Mouse (Mus musculus): ENCODE measurements at regions not wholly inside any gene's neighbourhood (a gene's known extent, or its start where the extent isn't known, plus 50 kb on each side); places are given as distances from the start of the nearest gene placed in this dataset.
A peak's percentile ranks its signal among the peaks of the same experiment; 100 is the strongest.

- H3K4me3 ChIP-seq, result no peak overlapping the region
- H3K27me3 ChIP-seq, result no peaks in the 10 kb centered on the region
- ATAC-seq (ENCODE audit: insufficient number of reproducible peaks, insufficient read depth, low FRiP score, low TSS enrichment), result no peak
- H3K4me1 ChIP-seq, result no peaks in the 10 kb centered on the region
- H3K9me3 ChIP-seq, result no peaks in the 10 kb centered on the region
- 75% methylated on average over 3 of the region's 3 CpGs for WGBS
- H3K36me3 ChIP-seq, result no peaks in the 10 kb centered on the region
- H3K27ac ChIP-seq, result no peak overlapping the region
- H3K9ac ChIP-seq, result no peak overlapping the region
- no peak overlapping the region for H3K4me2 ChIP-seq (replicated peaks)
Observed at GRCm38 (mm10) chr12:69101965-69102364, 57.0 kb downstream of the Rps29 start.

- H3K4me2 ChIP-seq (replicated peaks), result no peak overlapping the region
- no peak overlapping the region for H3K27ac ChIP-seq
- no peaks in the 10 kb centered on the region for H3K36me3 ChIP-seq
- no peaks in the 10 kb centered on the region for H3K9me3 ChIP-seq
- no peak overlapping the region for H3K9ac ChIP-seq
- no peak for ATAC-seq (ENCODE audit: insufficient number of reproducible peaks, insufficient read depth, low FRiP score, low TSS enrichment)
- H3K4me1 ChIP-seq, result no peaks in the 10 kb centered on the region
- H3K4me3 ChIP-seq, result no peak overlapping the region
- 0 out of 2 replicates have a peak, but pooled peaks cover 2% of the 10 kb centered on the region for H3K27me3 ChIP-seq
- 85% methylated on average over 8 of the region's 8 CpGs for WGBS
Observed at GRCm38 (mm10) chr12:69094856-69095255, 64.1 kb downstream of the Rps29 start.

- H3K27me3 ChIP-seq, result 0 out of 2 replicates have a peak, but pooled peaks cover 2% of the 10 kb centered on the region
- H3K9me3 ChIP-seq, result no peaks in the 10 kb centered on the region
- no peak overlapping the region for H3K4me3 ChIP-seq
- ATAC-seq (ENCODE audit: insufficient number of reproducible peaks, insufficient read depth, low FRiP score, low TSS enrichment), result no peak
- H3K36me3 ChIP-seq, result no peaks in the 10 kb centered on the region
- no peak overlapping the region for H3K4me2 ChIP-seq (replicated peaks)
- no peak overlapping the region for H3K9ac ChIP-seq
- 63% methylated on average over 13 of the region's 13 CpGs for WGBS
- no peaks in the 10 kb centered on the region for H3K4me1 ChIP-seq
- H3K27ac ChIP-seq, result no peak overlapping the region
Observed at GRCm38 (mm10) chr12:69093073-69093797, 65.8 kb downstream of the Rps29 start.

GRCm38 (mm10) chr12:69087928-69088609 lies 70.9 kb downstream of the Rps29 start:
- H3K9ac ChIP-seq, result no peak overlapping the region
- ATAC-seq (ENCODE audit: insufficient number of reproducible peaks, insufficient read depth, low FRiP score, low TSS enrichment), result no peak
- H3K27ac ChIP-seq, result no peak overlapping the region
- 62% methylated on average over 9 of the region's 9 CpGs for WGBS
- no peaks in the 10 kb centered on the region for H3K36me3 ChIP-seq
- H3K9me3 ChIP-seq, result no peaks in the 10 kb centered on the region
- H3K27me3 ChIP-seq, result 0 out of 2 replicates have a peak, but pooled peaks cover 2% of the 10 kb centered on the region
- H3K4me3 ChIP-seq, result no peak overlapping the region
- H3K4me1 ChIP-seq, result peaks cover 6% of the 10 kb centered on the region; the same call in 1 of the 2 replicates
- H3K4me2 ChIP-seq (replicated peaks), result no peak overlapping the region; the same call in 1 of the 2 replicates

- 12% methylated on average over 19 of the region's 19 CpGs for WGBS
- peaks cover 10% of the 10 kb centered on the region; the same call in 1 of the 2 replicates for H3K4me1 ChIP-seq
Observed at GRCm38 (mm10) chr12:69085522-69086179, 73.3 kb downstream of the Rps29 start.

GRCm38 (mm10) chr12:69084656-69085055 lies 74.3 kb downstream of the Rps29 start:
- Histone ChIP-seq H3K27me3 (no peaks in the 10 kb centered on the region), H3K27ac (peak overlapping the region; percentile 24; the same call in 1 of the 2 replicates), H3K9me3 (no peaks in the 10 kb centered on the region), H3K4me3 (no peak overlapping the region), H3K4me2 (replicated peaks) (no peak overlapping the region; the same call in 1 of the 2 replicates), H3K4me1 (peaks cover 10% of the 10 kb centered on the region; the same call in 1 of the 2 replicates), H3K9ac (no peak overlapping the region), H3K36me3 (no peaks in the 10 kb centered on the region)
- 45% methylated on average over 5 of the region's 5 CpGs for WGBS
- ATAC-seq (ENCODE audit: insufficient number of reproducible peaks, insufficient read depth, low FRiP score, low TSS enrichment), result no peak

More at GRCm38 (mm10) chr12:69085522-69086179, 73.3 kb downstream of the Rps29 start:
- Histone ChIP-seq H3K4me2 (replicated peaks) (peak overlapping the region; percentile 48), H3K27ac (peak overlapping the region; percentile 24; the same call in 1 of the 2 replicates), H3K27me3 (no peaks in the 10 kb centered on the region), H3K36me3 (no peaks in the 10 kb centered on the region), H3K9ac (no peak overlapping the region), H3K9me3 (no peaks in the 10 kb centered on the region), H3K4me3 (peak overlapping the region; percentile 13; the same call in 1 of the 2 replicates)
- ATAC-seq (ENCODE audit: insufficient number of reproducible peaks, insufficient read depth, low FRiP score, low TSS enrichment), result 0 out of 2 replicates have a peak, but pooled peaks have one; percentile 49

- Histone ChIP-seq H3K4me3 (no peak overlapping the region), H3K9ac (no peak overlapping the region), H3K36me3 (no peaks in the 10 kb centered on the region), H3K4me1 (peaks cover 10% of the 10 kb centered on the region; the same call in 1 of the 2 replicates), H3K27ac (no peak overlapping the region), H3K27me3 (no peaks in the 10 kb centered on the region), H3K9me3 (no peaks in the 10 kb centered on the region), H3K4me2 (replicated peaks) (0 out of 2 replicates have a peak overlapping the region, but pooled peaks have one; percentile 7)
- ATAC-seq (ENCODE audit: insufficient number of reproducible peaks, insufficient read depth, low FRiP score, low TSS enrichment), result no peak
- WGBS, result 19% methylated on average over 6 of the region's 6 CpGs
Observed at GRCm38 (mm10) chr12:69082051-69082450, 76.9 kb downstream of the Rps29 start.

GRCm38 (mm10) chr12:69039553-69039952 lies 119.4 kb downstream of the Rps29 start:
- 85% methylated on average over 4 of the region's 4 CpGs for WGBS
- Histone ChIP-seq H3K4me2 (replicated peaks) (no peak overlapping the region), H3K4me1 (no peaks in the 10 kb centered on the region), H3K9ac (no peak overlapping the region), H3K27ac (no peak overlapping the region), H3K36me3 (no peaks in the 10 kb centered on the region), H3K9me3 (no peaks in the 10 kb centered on the region), H3K4me3 (no peak overlapping the region), H3K27me3 (no peaks in the 10 kb centered on the region)
- no peak for ATAC-seq (ENCODE audit: insufficient number of reproducible peaks, insufficient read depth, low FRiP score, low TSS enrichment)

GRCm38 (mm10) chr12:69023594-69023993 lies 135.4 kb downstream of the Rps29 start:
- H3K4me3 ChIP-seq, result no peak overlapping the region
- H3K36me3 ChIP-seq, result no peaks in the 10 kb centered on the region
- no peak overlapping the region for H3K4me2 ChIP-seq (replicated peaks)
- H3K9ac ChIP-seq, result no peak overlapping the region
- WGBS, result 62% methylated on average over 17 of the region's 17 CpGs
- H3K4me1 ChIP-seq, result no peaks in the 10 kb centered on the region
- no peak overlapping the region for H3K27ac ChIP-seq
- H3K9me3 ChIP-seq, result no peaks in the 10 kb centered on the region
- no peaks in the 10 kb centered on the region for H3K27me3 ChIP-seq
- ATAC-seq (ENCODE audit: insufficient number of reproducible peaks, insufficient read depth, low FRiP score, low TSS enrichment), result no peak

- ATAC-seq (ENCODE audit: insufficient number of reproducible peaks, insufficient read depth, low FRiP score, low TSS enrichment), result no peak
- H3K27me3 ChIP-seq, result no peaks in the 10 kb centered on the region
- H3K9me3 ChIP-seq, result no peaks in the 10 kb centered on the region
- no peak overlapping the region for H3K4me2 ChIP-seq (replicated peaks)
- H3K36me3 ChIP-seq, result no peaks in the 10 kb centered on the region
- H3K9ac ChIP-seq, result no peak overlapping the region
- H3K4me1 ChIP-seq, result no peaks in the 10 kb centered on the region
- no peak overlapping the region for H3K27ac ChIP-seq
- H3K4me3 ChIP-seq, result no peak overlapping the region
- WGBS, result 83% methylated on average over 7 of the region's 7 CpGs
Observed at GRCm38 (mm10) chr12:69016705-69017306, 142.2 kb downstream of the Rps29 start.

GRCm38 (mm10) chr12:69005141-69005540 lies 153.8 kb downstream of the Rps29 start:
- Histone ChIP-seq H3K4me1 (no peaks in the 10 kb centered on the region), H3K27ac (no peak overlapping the region), H3K27me3 (no peaks in the 10 kb centered on the region), H3K36me3 (no peaks in the 10 kb centered on the region), H3K4me2 (replicated peaks) (no peak overlapping the region), H3K4me3 (no peak overlapping the region), H3K9ac (no peak overlapping the region), H3K9me3 (no peaks in the 10 kb centered on the region)
- ATAC-seq (ENCODE audit: insufficient number of reproducible peaks, insufficient read depth, low FRiP score, low TSS enrichment), result no peak

Measured in embryonic facial prominence, embryonic 12.5 days (tissue).